Mouse (Mus musculus) cerebellum, postnatal 14 days (tissue): ENCODE measurements around the gene Hist1h2be.
"Not testable (repeated sequence)": the region's sequence is repeated elsewhere in the genome, so short reads cannot be mapped to it uniquely, and the experiment has no call there.

ENCODE experiments used
- DNase-seq, 2 experiments: peaks; one replicate each; pipeline ENCODE4 v3.0.0; 2021; ENCODE audit warnings: mixed read lengths in 2 of 2

The Hist1h2be gene

GRCm38 (mm10) chr13:23620733-23621531 lies at the start of gene Hist1h2be:
Gene Hist1h2be, minus strand, starts transcription at chr13:23621124.
- DNase-seq, result peak; percentile 72 to 83

- no peak for DNase-seq
Observed at GRCm38 (mm10) chr13:23662536-23662935, 41.6 kb upstream of the Hist1h2be start.

GRCm38 (mm10) chr13:23659636-23660366 lies 38.9 kb upstream of the Hist1h2be start:
- no peak for DNase-seq

DNA sequence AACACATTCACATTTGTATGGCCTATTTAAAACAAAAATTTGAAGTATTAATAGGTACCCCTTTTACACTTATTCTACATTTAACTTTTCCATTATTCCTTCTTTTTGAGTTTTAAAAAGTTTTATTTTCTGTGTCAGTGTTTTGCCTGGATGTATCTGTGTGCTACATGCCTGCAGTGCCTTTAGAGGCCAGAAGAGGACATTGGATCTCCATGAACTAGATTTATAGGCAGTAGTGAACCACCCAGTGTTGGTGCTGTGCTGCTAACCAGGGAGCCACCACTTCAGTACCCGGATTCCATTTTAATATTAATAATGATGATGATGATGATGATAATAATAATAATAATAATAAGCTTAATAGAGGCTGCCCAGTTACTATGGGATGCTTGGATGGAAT lies 9.7 kb upstream of the Hist1h2be start:
- no peak for DNase-seq

DNA sequence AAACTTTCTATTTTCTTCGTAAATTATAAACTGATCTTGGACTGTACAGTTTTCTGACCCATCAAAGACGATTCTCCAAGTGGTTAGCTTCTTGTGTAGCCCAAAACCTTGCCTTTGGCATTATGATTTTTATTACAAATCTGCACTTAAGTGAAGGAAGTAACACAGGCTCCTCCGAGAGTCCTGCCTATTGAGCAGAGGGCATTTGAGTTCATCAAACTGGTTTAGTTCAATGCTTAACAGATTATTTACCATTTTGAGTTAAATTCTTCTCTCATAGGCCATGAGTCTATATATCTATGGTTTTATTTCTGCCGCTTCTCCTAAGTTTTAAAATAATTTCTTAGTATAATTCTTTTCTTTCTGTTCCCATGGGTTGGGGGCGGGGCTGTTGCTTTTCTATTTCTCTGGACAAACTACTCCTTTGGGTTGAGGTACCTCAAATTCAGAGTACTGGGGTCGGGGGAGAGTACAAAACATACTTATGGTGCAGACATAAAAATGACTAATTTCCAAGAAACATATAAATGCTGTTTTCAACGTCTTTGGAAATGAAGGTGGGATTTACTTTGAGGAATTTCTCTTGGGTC lies 2.0 kb upstream of the Hist1h2be start:
- DNase-seq, result peak; percentile 41 to 60

- DNase-seq, result peak; percentile 92 to 93
Observed at GRCm38 (mm10) chr13:23622175-23622671, 1.3 kb upstream of the Hist1h2be start, which contains the start of gene Hist1h1e. Gene Hist1h1e, minus strand, starts transcription at chr13:23622558.

DNA sequence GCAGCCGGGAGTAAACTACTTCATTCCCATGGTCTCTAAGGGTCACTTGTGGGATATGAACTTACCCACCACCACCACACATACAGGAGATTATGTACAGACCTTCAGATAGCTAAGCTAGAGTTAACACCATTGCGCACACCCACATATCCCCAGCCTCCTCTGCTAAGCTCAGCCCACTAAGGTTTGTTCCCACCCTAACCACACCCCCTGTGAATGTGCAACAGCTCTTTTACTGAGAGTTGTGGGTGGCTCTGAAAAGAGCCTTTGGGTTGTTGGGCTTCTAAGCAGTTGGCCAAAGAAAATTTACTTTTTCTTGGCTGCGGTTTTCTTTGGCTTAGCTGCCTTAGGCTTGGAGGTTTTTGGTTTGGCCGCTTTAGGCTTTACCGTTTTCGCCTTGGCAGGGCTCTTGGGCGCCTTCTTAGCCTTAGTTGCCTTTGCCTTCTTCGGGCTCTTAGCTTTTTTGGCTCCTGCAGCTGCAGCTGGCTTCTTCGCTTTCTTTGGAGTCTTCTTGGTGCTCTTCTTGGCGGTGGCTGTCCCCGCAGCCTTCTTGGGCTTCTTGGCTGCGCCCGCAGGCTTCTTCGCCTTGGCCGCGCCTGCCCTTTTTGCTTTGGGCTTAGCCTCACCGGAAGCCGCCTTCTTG lies 729 bp upstream of the Hist1h2be start:
- DNase-seq, result peak; percentile 51 to 69

GRCm38 (mm10) chr13:23620056-23620732 lies 730 bp downstream of the Hist1h2be start:
- no peak for DNase-seq

DNA sequence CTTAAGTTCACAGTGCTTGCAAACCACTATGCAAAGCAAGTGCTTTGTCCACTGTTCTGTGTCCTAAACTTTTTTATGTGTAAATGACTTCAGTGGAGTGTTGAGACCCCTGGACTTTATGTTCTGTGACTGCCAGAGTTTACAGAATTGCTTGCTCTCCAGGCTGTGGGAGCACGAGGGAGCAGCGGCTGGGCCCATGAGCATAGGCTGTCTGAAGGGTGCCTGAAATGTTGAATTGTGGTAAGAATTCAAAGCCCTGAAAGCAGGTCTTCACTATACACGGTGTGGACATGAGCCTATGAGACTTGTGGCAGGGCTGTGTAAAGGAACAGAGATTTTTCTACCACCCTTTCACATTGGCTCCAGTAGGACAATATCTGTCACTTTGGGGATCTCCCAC lies 9.3 kb downstream of the Hist1h2be start:
- no peak for DNase-seq

DNA sequence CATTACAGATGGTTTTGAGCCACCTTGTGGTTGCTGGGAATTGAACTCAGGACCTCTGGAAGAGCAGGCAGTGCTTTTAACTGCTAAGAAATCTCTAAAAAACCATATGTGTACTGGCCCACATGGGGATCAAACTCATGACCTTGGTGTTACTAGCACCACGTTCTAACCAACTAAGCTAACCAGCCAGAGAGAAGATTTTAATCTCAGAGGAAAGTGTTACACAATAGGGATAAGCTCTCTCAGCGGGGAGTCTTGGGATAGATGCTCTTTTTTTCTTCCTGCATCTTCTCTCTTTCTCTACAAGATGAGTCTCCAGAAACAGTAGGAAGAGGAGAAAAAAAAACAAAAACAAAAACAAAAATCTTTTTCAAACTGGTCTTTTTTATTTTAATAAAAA lies 10.5 kb downstream of the Hist1h2be start:
- DNase-seq, result no peak

GRCm38 (mm10) chr13:23609844-23610243 lies 11.1 kb downstream of the Hist1h2be start:
- no peak for DNase-seq

GRCm38 (mm10) chr13:23609209-23609608 lies 11.7 kb downstream of the Hist1h2be start:
- no peak for DNase-seq

DNA sequence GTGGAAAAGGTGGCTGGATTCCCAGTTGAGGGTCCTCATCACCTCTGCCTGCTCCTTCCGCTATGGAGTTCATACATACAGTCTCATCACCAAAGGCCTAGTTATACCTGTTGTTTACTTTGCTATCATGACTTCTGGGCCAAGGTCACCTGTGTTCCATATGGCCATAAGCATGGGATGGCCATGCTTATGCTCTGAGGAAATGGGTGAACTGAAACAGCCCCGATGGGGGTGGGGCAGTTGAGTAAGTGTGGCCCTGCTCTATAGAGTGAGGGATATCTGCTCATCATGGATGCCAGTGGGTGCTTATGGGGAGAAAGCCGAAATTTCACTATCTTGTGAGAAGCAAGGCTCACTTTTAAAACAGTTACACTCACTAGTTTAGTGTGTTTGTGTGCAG lies 15.9 kb downstream of the Hist1h2be start:
- DNase-seq, result no peak

- no peak for DNase-seq
Observed at GRCm38 (mm10) chr13:23604452-23604851, 16.5 kb downstream of the Hist1h2be start.

DNA sequence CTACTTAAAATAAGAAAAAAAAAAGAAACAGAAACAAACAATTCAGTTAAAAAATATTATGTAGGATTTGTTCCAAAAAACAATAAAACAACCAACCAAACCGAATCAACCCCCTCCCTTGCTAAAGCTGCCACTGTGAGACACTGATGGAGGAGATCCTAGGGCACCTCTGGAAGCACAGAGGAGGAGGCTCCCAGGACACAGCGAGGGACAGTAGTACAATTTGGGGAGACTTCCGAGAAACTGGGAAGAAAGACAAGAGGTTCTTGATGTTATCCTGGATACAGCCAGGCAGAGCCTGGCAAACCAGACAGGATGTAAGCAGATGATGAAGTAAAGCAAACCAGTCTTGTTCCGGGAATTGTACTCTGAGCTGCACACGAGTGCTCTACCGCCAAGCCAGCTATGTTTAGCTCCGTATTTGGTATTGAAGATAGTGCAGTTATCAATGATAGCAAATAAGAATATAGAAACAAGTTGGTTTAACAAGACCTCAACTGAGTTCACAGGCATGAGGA lies 17.7 kb downstream of the Hist1h2be start:
- no peak for DNase-seq

- DNase-seq, result peak; percentile 85 to 88
Observed at GRCm38 (mm10) chr13:23597957-23598356, 23.0 kb downstream of the Hist1h2be start.

GRCm38 (mm10) chr13:23595622-23596372 lies 25.1 kb downstream of the Hist1h2be start:
- no peak for DNase-seq

GRCm38 (mm10) chr13:23595185-23595584 lies 25.7 kb downstream of the Hist1h2be start:
- no peak for DNase-seq

- no peak for DNase-seq
Observed at GRCm38 (mm10) chr13:23593051-23593770, 27.7 kb downstream of the Hist1h2be start.

DNA sequence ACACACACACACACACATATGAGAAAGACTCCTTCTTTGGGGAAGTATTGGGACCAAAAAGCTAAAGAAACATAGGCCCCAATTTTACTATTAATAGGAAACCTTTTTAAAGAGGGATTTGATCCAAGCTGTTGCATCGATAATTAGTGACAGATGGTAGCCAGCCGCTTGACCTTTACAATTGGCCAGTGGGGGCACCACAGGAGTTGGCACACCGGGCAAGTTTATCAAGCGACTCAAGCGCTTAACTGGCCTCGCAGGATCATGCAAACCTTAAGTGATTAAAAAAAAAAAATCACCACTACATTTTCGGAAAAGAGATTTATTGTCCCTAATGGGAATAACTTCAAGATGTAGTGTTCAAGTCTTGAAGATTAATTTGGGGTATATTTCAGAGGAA lies 28.3 kb downstream of the Hist1h2be start:
- DNase-seq, result peak; percentile 71 to 79

- not testable (repeated sequence) for DNase-seq
Observed at GRCm38 (mm10) chr13:23591886-23592285, 29.0 kb downstream of the Hist1h2be start.
